Mouse (Mus musculus): ENCODE results near the gene Cacna1c. TPM values are rescaled to one million over a fixed set of nuclear protein-coding genes. Genes with fewer than 3 reads are reported as not detected.

The Cacna1c gene
- polyA plus RNA-seq, 1 experiment: 1.3 TPM

DNA sequence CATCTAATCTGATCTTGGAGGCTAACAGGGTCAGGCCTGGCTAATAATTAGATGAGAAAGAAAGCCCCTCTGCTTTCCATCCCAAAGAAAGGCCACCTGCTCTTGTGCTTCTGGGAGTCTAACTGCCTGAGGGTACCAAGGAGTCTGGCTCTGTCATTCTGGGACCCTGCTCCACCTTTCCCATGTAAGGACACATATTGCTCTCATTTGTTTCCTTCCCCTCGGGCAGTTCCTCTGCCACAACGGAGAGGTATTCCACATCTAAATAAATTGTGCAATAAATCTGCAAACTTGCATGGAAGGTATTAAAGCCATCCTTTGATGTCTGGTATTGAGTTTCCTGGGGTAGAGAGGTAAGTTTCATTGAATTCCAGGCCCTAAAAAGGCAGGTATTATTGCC, 180.9 kb downstream of the Cacna1c start:
- Histone ChIP-seq H3K9me3 (no peaks in the 10 kb centered on the region), H3K27me3 (replicated peaks) (peaks cover 14% of the 10 kb centered on the region), H3K4me3 (replicated peaks) (no peak overlapping the region), H3K4me1 (0 out of 2 replicates have a peak, but pooled peaks cover 3% of the 10 kb centered on the region), H3K36me3 (replicated peaks; ENCODE audit: low read length) (no peaks in the 10 kb centered on the region)
- TF ChIP-seq GATA1 (IDR thresholded peaks at IDR 0.05; ENCODE audit: borderline replicate concordance, low read length) (no peak), FLI1 (IDR thresholded peaks at IDR 0.05; ENCODE audit: low read length) (no peak)

DNA sequence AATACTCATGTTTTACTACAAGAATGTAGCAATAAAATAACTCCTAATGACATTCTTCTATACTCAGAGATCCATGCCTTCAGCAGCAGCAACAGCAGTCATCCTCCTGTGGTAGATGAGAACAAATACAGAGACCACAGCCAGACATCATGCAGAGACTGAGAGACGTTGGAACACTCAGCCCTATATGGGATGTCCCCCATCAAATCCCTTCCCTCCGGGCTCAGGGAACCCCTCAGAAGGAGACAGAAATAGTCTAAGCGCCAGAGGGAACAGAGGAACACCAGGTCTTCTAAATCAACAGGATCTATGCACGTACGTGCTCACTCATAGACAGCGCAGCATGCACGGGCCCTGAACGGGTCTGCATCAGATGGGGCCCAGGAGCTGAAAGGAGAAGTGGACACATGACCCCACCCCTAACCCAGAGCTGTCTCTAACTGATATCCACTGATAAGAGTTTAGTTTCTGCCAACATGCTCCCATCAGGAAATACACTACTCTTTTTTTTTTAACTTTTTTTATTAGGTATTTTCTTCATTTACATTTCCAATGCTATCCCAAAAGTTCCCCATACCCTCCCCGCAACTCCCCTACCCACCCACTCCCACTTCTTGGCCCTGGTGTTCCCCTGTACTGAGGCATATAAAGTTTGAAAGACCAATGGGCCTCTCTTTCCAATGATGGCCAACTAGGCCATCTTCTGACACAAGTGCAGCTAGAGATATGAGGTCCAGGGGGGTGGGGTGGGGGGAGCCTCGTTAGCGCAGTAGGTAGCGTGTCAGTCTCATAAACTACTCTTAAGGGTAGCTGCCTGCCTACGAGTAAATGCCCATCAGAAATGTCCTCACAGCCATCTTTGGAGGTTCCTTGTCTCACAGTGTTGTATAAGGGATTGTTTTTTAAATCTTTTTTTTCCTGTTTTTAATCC, 182.8 kb downstream of the Cacna1c start:
- Histone ChIP-seq H3K4me3 (replicated peaks) (no peak overlapping the region), H3K4me1 (0 out of 2 replicates have a peak, but pooled peaks cover 3% of the 10 kb centered on the region)
- TF ChIP-seq FLI1 (IDR thresholded peaks at IDR 0.05; ENCODE audit: low read length) (no peak), GATA1 (IDR thresholded peaks at IDR 0.05; ENCODE audit: borderline replicate concordance, low read length) (no peak)

DNA sequence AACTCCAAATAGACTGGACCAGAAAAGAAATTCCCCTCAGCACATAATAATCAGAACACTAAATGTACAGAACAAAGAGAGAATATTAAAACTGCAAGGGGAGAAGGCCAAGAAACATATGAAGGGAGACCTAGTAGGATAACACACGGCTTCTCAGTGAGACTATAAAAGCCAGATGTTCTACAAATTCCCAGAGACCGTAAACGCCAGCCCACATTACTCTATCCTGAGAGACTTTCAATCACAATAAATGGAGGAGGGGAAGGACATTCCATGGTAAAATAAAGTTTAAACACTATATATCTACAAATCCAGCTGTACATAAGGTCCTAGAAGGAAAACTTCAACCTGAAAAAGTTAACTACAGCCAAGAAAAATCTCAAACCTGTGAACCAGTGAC, 185.3 kb downstream of the Cacna1c start:
- Histone ChIP-seq H3K27me3 (replicated peaks) (peaks cover 5% of the 10 kb centered on the region), H3K4me1 (0 out of 2 replicates have a peak, but pooled peaks cover 3% of the 10 kb centered on the region), H3K36me3 (replicated peaks; ENCODE audit: low read length) (no peaks in the 10 kb centered on the region), H3K9me3 (no peaks in the 10 kb centered on the region), H3K4me3 (replicated peaks) (no peak overlapping the region)
- no peak for TF ChIP-seq FLI1 (IDR thresholded peaks at IDR 0.05; ENCODE audit: low read length)
- no peak for TF ChIP-seq GATA1 (IDR thresholded peaks at IDR 0.05; ENCODE audit: borderline replicate concordance, low read length)

More for the DNA sequence above, 182.8 kb downstream of the Cacna1c start:
- Histone ChIP-seq H3K27me3 (replicated peaks) (peaks cover 9% of the 10 kb centered on the region), H3K36me3 (replicated peaks; ENCODE audit: low read length) (no peaks in the 10 kb centered on the region), H3K9me3 (no peaks in the 10 kb centered on the region)

DNA sequence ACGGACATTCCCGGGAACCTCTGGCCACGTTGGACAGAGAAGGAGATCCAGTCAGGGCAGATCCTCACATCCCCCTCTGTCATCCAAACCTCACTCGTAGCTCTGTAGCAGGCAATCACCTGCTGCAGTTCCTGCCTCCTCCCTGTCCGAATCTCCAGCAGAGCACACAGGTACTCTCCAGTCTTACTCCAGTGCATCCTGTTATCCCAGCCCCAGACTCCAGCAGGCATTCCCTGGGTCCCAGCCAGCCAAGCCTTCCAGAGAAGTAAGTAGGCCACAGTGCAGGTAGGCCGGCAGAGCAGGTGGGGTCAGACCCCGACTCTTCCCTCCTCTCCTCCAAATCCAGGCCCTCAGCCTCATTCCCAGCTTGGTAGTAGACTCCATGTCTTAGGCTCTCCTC, 186.7 kb downstream of the Cacna1c start:
- no peaks in the 10 kb centered on the region for H3K36me3 ChIP-seq (replicated peaks; ENCODE audit: low read length)
- H3K4me1 ChIP-seq: 0 out of 2 replicates have a peak, but pooled peaks cover 3% of the 10 kb centered on the region
- TF ChIP-seq GATA1 (IDR thresholded peaks at IDR 0.05; ENCODE audit: borderline replicate concordance, low read length) (no peak), FLI1 (IDR thresholded peaks at IDR 0.05; ENCODE audit: low read length) (no peak)
- no peaks in the 10 kb centered on the region for H3K9me3 ChIP-seq
- no peak overlapping the region for H3K4me3 ChIP-seq (replicated peaks)
- peaks cover 1% of the 10 kb centered on the region for H3K27me3 ChIP-seq (replicated peaks)

DNA sequence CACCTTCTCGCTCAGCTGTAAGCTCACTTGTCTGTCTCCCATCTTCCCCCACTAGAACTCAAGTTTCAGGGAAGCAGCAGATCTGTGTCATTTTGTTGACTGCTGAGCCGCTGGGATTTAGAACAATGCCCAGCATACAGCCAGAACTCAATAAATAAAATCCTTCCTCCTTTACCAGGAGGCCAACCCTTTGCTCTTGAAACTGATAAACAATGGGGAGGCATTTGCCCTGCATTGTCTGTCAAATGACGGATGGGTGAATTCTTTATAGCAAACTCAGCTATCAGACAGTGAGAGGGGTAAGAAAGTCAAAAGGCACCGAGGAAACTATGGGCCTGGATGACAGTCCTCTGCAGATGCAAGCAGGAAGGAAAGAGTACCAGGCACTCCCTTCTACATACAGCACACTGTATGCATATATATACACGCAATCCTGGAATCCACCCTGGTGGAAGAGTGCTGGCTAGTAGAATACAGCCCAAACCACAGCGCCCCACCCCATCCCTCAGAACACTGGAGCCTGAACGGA, 187.5 kb downstream of the Cacna1c start:
- TF ChIP-seq GATA1 (IDR thresholded peaks at IDR 0.05; ENCODE audit: borderline replicate concordance, low read length) (no peak), FLI1 (IDR thresholded peaks at IDR 0.05; ENCODE audit: low read length) (no peak)
- H3K36me3 ChIP-seq (replicated peaks; ENCODE audit: low read length): no peaks in the 10 kb centered on the region
- H3K4me1 ChIP-seq: 0 out of 2 replicates have a peak, but pooled peaks cover 3% of the 10 kb centered on the region
- H3K4me3 ChIP-seq (replicated peaks): no peak overlapping the region
- peaks cover 1% of the 10 kb centered on the region for H3K27me3 ChIP-seq (replicated peaks)
- H3K9me3 ChIP-seq: no peaks in the 10 kb centered on the region

DNA sequence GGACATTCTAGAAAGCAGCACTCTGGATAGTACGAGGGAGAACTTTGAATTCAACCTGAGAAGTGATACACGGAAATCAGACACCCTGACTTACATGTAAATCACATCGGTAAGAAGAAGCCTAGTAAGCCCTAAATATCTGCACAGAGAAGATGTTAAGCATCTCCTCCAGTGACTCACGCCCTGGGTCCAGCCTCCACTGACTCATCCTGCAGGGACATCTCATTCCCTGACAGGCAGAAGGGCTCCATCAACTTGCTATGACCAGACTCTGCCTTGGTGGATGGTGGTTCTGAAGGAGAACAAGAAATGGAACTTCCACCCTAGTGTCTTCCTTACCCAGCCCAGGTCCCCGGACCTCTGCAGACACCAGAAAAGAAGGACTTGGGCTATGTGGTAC, 191.6 kb downstream of the Cacna1c start:
- no peak overlapping the region for H3K4me3 ChIP-seq (replicated peaks)
- no peaks in the 10 kb centered on the region for H3K4me1 ChIP-seq
- H3K36me3 ChIP-seq (replicated peaks; ENCODE audit: low read length): no peaks in the 10 kb centered on the region
- TF ChIP-seq GATA1 (IDR thresholded peaks at IDR 0.05; ENCODE audit: borderline replicate concordance, low read length): no peak
- no peak for TF ChIP-seq FLI1 (IDR thresholded peaks at IDR 0.05; ENCODE audit: low read length)
- H3K27me3 ChIP-seq (replicated peaks): peaks cover 7% of the 10 kb centered on the region
- no peaks in the 10 kb centered on the region for H3K9me3 ChIP-seq

DNA sequence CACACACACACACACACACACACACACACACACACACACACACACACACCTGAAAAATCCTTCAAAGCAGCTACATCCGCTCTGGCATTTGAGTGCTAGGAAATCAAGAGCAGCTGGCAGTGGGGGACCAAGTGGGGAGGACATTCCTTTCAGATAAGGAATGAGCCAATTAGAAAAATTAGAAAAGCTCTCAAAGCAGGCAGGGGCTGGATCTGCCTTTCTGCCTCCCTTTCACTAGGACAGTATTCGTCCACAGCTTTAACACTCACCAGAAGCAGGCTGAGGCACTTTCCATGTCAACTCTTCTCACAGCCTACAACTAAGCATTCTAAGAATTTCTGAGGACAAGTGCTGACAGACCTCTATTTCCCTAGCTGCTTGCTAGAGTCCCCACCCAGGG, 194.8 kb downstream of the Cacna1c start:
- H3K4me3 ChIP-seq (replicated peaks): no peak overlapping the region
- H3K4me1 ChIP-seq: no peaks in the 10 kb centered on the region
- H3K9me3 ChIP-seq: no peaks in the 10 kb centered on the region
- no peaks in the 10 kb centered on the region for H3K36me3 ChIP-seq (replicated peaks; ENCODE audit: low read length)
- H3K27me3 ChIP-seq (replicated peaks): peaks cover 8% of the 10 kb centered on the region
- no peak for TF ChIP-seq GATA1 (IDR thresholded peaks at IDR 0.05; ENCODE audit: borderline replicate concordance, low read length)
- TF ChIP-seq FLI1 (IDR thresholded peaks at IDR 0.05; ENCODE audit: low read length): no peak

DNA sequence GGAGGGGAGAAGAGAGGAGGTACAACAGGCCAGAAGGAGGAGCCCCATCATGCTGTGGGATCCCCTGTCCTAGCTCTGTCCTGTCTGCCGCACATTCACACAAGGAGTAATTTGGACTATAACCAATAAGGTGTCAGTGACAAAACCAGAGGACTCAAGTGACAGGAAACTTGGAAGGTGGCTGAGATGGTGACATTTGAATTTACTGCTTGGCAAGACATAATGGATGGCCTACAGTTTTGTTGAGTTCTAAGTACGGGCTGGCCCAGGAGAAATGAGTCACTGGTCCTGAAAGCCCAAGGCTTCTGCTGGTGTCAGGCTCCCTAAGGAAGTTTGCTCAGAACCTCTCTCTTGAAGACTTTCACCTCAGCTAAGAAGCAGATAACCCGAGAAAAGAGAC, 196.0 kb downstream of the Cacna1c start:
- Histone ChIP-seq H3K27me3 (replicated peaks) (peaks cover 11% of the 10 kb centered on the region), H3K4me1 (no peaks in the 10 kb centered on the region), H3K36me3 (replicated peaks; ENCODE audit: low read length) (no peaks in the 10 kb centered on the region), H3K4me3 (replicated peaks) (no peak overlapping the region), H3K9me3 (no peaks in the 10 kb centered on the region)
- no peak for TF ChIP-seq GATA1 (IDR thresholded peaks at IDR 0.05; ENCODE audit: borderline replicate concordance, low read length)
- no peak for TF ChIP-seq FLI1 (IDR thresholded peaks at IDR 0.05; ENCODE audit: low read length)

DNA sequence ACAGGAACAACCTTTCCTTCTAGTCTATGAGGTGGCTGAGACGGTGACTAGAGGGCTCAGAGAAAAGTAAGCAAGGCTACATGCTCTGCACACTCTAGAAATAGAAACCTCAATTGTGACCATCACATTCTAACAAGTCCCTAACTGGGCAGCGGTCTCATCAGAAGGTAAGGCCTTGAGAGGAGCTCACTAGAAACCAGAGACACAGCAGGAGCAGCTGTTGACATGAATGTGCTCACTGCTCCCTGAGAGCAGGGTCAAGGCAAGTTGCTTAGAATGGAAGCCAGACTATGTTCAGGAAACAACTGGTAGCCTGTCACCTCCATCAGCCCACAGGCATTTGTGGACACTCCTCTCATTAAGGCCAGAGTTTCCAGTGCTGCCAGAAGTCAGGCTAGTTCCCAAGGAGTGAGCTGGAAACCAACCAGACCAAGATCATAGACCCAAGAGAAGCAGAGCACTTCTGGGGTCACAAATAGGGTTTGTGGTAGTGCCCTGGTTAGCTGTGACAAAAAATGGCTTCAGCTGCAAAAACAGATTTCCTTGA, 196.8 kb downstream of the Cacna1c start:
- peaks cover 9% of the 10 kb centered on the region for H3K27me3 ChIP-seq (replicated peaks)
- no peak for TF ChIP-seq FLI1 (IDR thresholded peaks at IDR 0.05; ENCODE audit: low read length)
- no peak for TF ChIP-seq GATA1 (IDR thresholded peaks at IDR 0.05; ENCODE audit: borderline replicate concordance, low read length)
- H3K9me3 ChIP-seq: no peaks in the 10 kb centered on the region
- no peaks in the 10 kb centered on the region for H3K36me3 ChIP-seq (replicated peaks; ENCODE audit: low read length)
- no peak overlapping the region for H3K4me3 ChIP-seq (replicated peaks)
- H3K4me1 ChIP-seq: no peaks in the 10 kb centered on the region

DNA sequence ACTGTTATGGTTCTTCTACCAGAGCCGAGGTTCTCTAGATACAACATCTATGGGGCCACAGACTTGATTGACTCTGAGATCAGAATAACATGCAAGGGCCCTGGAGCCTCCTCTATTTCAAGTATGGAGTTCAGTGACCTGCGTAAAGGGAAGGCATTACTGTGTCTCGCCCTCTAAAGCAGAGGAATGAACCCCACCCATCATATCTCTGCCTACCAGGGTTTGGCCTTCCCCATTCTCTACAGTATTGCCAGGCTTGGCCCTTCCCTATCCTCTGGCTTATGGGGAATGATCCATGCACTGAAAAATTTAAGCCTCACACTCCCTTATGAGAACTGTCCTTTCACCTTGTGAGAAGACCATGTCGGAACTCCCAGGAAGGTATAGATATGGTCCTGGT, 198.8 kb downstream of the Cacna1c start:
- H3K4me3 ChIP-seq (replicated peaks): no peak overlapping the region
- H3K27me3 ChIP-seq (replicated peaks): peaks cover 12% of the 10 kb centered on the region
- no peaks in the 10 kb centered on the region for H3K9me3 ChIP-seq
- TF ChIP-seq FLI1 (IDR thresholded peaks at IDR 0.05; ENCODE audit: low read length) (no peak), GATA1 (IDR thresholded peaks at IDR 0.05; ENCODE audit: borderline replicate concordance, low read length) (no peak)
- H3K4me1 ChIP-seq: no peaks in the 10 kb centered on the region
- no peaks in the 10 kb centered on the region for H3K36me3 ChIP-seq (replicated peaks; ENCODE audit: low read length)

All from megakaryocyte, embryonic 14.5 days (primary cell).